Mouse (Mus musculus): ENCODE results near the gene Dgki. TPM values are rescaled to one million over a fixed set of nuclear protein-coding genes. Genes with fewer than 3 reads are reported as not detected.

The Dgki gene
- polyA plus RNA-seq, 1 experiment from 2014 or later, result 5.9 TPM

GRCm38 (mm10) chr6:36844258-36844657, 455.7 kb downstream of the Dgki start:
- H3K27ac ChIP-seq (replicated peaks), result no peak overlapping the region
- H3K9me3 ChIP-seq, result no peaks in the 10 kb centered on the region
- no peaks in the 10 kb centered on the region for H3K27me3 ChIP-seq
- H3K36me3 ChIP-seq, result peaks cover 8% of the 10 kb centered on the region; the same call in 1 of the 2 replicates
- H3K4me1 ChIP-seq (replicated peaks), result peaks cover 7% of the 10 kb centered on the region
- WGBS, result 70% methylated on average over 6 of the region's 6 CpGs
- no peak overlapping the region for H3K4me2 ChIP-seq
- no peak overlapping the region for H3K4me3 ChIP-seq
- H3K9ac ChIP-seq, result no peak overlapping the region
- no peak for ATAC-seq (ENCODE audit: low read depth)

DNA sequence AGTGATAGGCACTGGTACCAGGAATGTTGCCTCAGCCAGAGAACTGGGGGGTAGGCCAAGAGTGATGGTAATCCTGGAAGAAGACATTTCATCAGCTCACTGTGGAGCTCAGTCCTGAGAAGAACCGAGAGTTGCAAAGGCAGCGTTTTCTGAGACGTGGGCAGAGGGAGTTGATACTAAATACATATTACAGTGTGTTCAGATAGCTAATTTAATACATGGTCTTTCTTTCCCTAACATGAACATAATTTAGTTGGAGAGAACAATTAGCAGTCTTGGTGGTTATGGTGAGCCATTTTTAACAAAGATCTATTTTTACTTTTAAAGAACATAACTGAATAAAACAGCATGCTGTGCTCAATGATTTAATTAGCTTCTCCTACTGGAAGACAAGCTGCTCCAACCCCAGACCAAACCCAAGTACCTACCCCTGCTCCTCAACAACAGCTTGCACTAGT, 456.9 kb downstream of the Dgki start:
- H3K27me3 ChIP-seq, result no peaks in the 10 kb centered on the region
- WGBS, result 73% methylated on average over 3 of the region's 3 CpGs
- ATAC-seq (ENCODE audit: low read depth), result no peak
- no peak overlapping the region for H3K9ac ChIP-seq
- H3K4me3 ChIP-seq, result no peak overlapping the region
- no peaks in the 10 kb centered on the region for H3K9me3 ChIP-seq
- H3K4me2 ChIP-seq, result no peak overlapping the region
- H3K4me1 ChIP-seq (replicated peaks), result peaks cover 7% of the 10 kb centered on the region
- no peak overlapping the region for H3K27ac ChIP-seq (replicated peaks)
- H3K36me3 ChIP-seq, result peaks cover 8% of the 10 kb centered on the region; the same call in 1 of the 2 replicates

GRCm38 (mm10) chr6:36842101-36842922, 457.7 kb downstream of the Dgki start:
- H3K27me3 ChIP-seq, result no peaks in the 10 kb centered on the region
- H3K36me3 ChIP-seq, result peaks cover 8% of the 10 kb centered on the region; the same call in 1 of the 2 replicates
- H3K4me2 ChIP-seq, result no peak overlapping the region
- H3K9ac ChIP-seq, result no peak overlapping the region
- ATAC-seq (ENCODE audit: low read depth), result no peak
- no peaks in the 10 kb centered on the region for H3K9me3 ChIP-seq
- no peak overlapping the region for H3K4me3 ChIP-seq
- 0 out of 2 replicates have a peak overlapping the region, but pooled peaks have one; percentile 5 for H3K27ac ChIP-seq (replicated peaks)
- H3K4me1 ChIP-seq (replicated peaks), result peaks cover 7% of the 10 kb centered on the region
- WGBS, result 76% methylated on average over 5 of the region's 5 CpGs

DNA sequence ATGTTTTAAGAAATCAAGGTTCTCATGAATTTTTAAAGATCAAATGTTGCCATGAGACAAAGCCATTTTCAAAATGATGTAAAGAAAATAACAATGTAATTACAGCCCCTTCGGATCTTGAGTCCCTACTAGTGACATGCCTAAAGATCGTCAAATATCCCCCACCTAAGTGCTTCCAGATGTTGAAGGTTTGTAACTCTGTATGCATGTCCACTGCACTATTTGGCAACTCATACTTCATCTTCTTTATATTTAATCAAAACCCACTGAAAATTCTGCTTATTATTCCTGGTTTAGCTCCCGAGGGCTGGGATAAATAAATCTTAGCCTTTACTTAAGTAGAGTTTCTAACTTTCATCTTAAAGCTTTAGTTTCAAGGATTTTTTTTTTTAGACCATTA, 458.3 kb downstream of the Dgki start:
- no peak overlapping the region for H3K27ac ChIP-seq (replicated peaks)
- H3K4me3 ChIP-seq, result no peak overlapping the region
- H3K9ac ChIP-seq, result no peak overlapping the region
- peaks cover 7% of the 10 kb centered on the region for H3K4me1 ChIP-seq (replicated peaks)
- H3K27me3 ChIP-seq, result no peaks in the 10 kb centered on the region
- ATAC-seq (ENCODE audit: low read depth), result no peak
- H3K36me3 ChIP-seq, result peaks cover 4% of the 10 kb centered on the region; the same call in 1 of the 2 replicates
- H3K9me3 ChIP-seq, result no peaks in the 10 kb centered on the region
- H3K4me2 ChIP-seq, result no peak overlapping the region
- 79% methylated on average over 3 of the region's 3 CpGs for WGBS

GRCm38 (mm10) chr6:36841174-36841573, 458.8 kb downstream of the Dgki start:
- peaks cover 7% of the 10 kb centered on the region for H3K4me1 ChIP-seq (replicated peaks)
- H3K4me2 ChIP-seq, result no peak overlapping the region
- no peak overlapping the region for H3K4me3 ChIP-seq
- H3K9ac ChIP-seq, result no peak overlapping the region
- H3K27me3 ChIP-seq, result no peaks in the 10 kb centered on the region
- H3K27ac ChIP-seq (replicated peaks), result no peak overlapping the region
- no peak for ATAC-seq (ENCODE audit: low read depth)
- H3K9me3 ChIP-seq, result no peaks in the 10 kb centered on the region
- H3K36me3 ChIP-seq, result no peaks in the 10 kb centered on the region

DNA sequence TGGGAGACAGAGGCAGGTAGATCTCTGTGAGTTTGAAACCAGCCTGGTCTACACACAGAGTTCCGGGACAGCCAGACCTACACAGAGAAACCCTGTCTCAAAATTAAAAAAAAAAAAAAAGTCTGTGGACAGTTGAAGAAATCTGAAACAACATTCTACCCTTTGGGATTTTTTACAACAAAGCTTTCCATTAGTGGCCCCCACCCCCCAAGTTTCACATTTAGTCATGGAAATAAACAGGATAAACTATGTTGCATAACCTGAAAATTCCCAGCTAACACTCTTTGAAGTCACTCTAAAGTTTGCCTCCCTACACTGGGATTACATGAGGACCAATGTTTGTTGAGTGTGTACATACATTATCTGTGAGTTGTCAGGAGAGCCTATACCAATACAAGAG, 461.2 kb downstream of the Dgki start:
- ATAC-seq (ENCODE audit: low read depth), result no peak
- Histone ChIP-seq H3K4me2 (no peak overlapping the region), H3K4me1 (replicated peaks) (peaks cover 11% of the 10 kb centered on the region), H3K27ac (replicated peaks) (no peak overlapping the region), H3K9me3 (no peaks in the 10 kb centered on the region), H3K36me3 (no peaks in the 10 kb centered on the region), H3K4me3 (no peak overlapping the region), H3K27me3 (no peaks in the 10 kb centered on the region), H3K9ac (no peak overlapping the region)
- 96% methylated on average over 1 of the region's 1 CpGs for WGBS

- Histone ChIP-seq H3K36me3 (no peaks in the 10 kb centered on the region), H3K9ac (no peak overlapping the region), H3K4me2 (no peak overlapping the region), H3K9me3 (no peaks in the 10 kb centered on the region), H3K4me3 (no peak overlapping the region), H3K27me3 (no peaks in the 10 kb centered on the region), H3K27ac (replicated peaks) (no peak overlapping the region), H3K4me1 (replicated peaks) (0 out of 2 replicates have a peak, but pooled peaks cover 3% of the 10 kb centered on the region)
- WGBS, result 81% methylated on average over 3 of the region's 3 CpGs
- no peak for ATAC-seq (ENCODE audit: low read depth)
These were observed 464.6 kb downstream of the Dgki start for GRCm38 (mm10) chr6:36835351-36835750.

- no peaks in the 10 kb centered on the region for H3K9me3 ChIP-seq
- 68% methylated on average over 4 of the region's 4 CpGs for WGBS
- H3K36me3 ChIP-seq, result no peaks in the 10 kb centered on the region
- H3K4me2 ChIP-seq, result no peak overlapping the region
- H3K27me3 ChIP-seq, result no peaks in the 10 kb centered on the region
- H3K9ac ChIP-seq, result no peak overlapping the region
- ATAC-seq (ENCODE audit: low read depth), result no peak
- H3K27ac ChIP-seq (replicated peaks), result no peak overlapping the region
- H3K4me1 ChIP-seq (replicated peaks), result 0 out of 2 replicates have a peak, but pooled peaks cover 3% of the 10 kb centered on the region
- no peak overlapping the region for H3K4me3 ChIP-seq
These were observed 465.2 kb downstream of the Dgki start for GRCm38 (mm10) chr6:36834695-36835265.

- Histone ChIP-seq H3K4me3 (no peak overlapping the region), H3K9me3 (no peaks in the 10 kb centered on the region), H3K27me3 (no peaks in the 10 kb centered on the region), H3K36me3 (no peaks in the 10 kb centered on the region), H3K4me2 (no peak overlapping the region), H3K27ac (replicated peaks) (no peak overlapping the region), H3K4me1 (replicated peaks) (0 out of 2 replicates have a peak, but pooled peaks cover 3% of the 10 kb centered on the region), H3K9ac (no peak overlapping the region)
- ATAC-seq (ENCODE audit: low read depth), result no peak
- 76% methylated on average over 4 of the region's 4 CpGs for WGBS
These were observed 467.3 kb downstream of the Dgki start for GRCm38 (mm10) chr6:36832681-36833080.

- Histone ChIP-seq H3K27ac (replicated peaks) (no peak overlapping the region), H3K27me3 (no peaks in the 10 kb centered on the region), H3K9ac (no peak overlapping the region), H3K4me2 (no peak overlapping the region), H3K4me1 (replicated peaks) (0 out of 2 replicates have a peak, but pooled peaks cover 3% of the 10 kb centered on the region), H3K36me3 (no peaks in the 10 kb centered on the region), H3K9me3 (no peaks in the 10 kb centered on the region), H3K4me3 (no peak overlapping the region)
- ATAC-seq (ENCODE audit: low read depth), result no peak
- WGBS, result 83% methylated on average over 2 of the region's 2 CpGs
These were observed 467.8 kb downstream of the Dgki start for GRCm38 (mm10) chr6:36832207-36832606.

DNA sequence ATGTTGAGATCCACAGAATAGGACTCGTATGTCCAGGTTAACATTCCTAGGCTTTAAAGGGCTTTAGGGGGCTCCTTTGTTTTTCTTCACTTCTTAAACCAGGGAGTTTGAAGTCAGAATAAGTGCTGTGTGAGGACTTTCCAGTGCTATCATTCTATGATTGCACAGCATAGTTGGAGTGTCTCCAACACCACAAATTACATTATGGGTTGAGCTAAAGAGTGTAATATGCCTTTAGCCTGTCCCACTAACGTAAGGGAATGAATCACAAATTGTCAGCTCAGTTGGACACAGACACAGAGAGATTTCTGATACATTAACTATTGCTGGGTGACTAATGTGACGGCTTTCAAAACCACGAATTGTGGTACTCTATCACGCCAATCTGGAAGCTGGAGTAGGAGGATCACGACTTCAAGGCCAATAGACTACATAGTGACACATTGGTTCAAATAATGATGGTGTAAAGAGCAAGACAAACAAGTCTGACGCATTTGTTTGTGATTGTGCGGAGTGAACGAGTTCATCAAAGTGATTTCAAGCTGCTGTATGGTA, 469.5 kb downstream of the Dgki start:
- no peak overlapping the region for H3K4me2 ChIP-seq
- no peak for ATAC-seq (ENCODE audit: low read depth)
- no peaks in the 10 kb centered on the region for H3K36me3 ChIP-seq
- 79% methylated on average over 9 of the region's 9 CpGs for WGBS
- no peaks in the 10 kb centered on the region for H3K27me3 ChIP-seq
- H3K27ac ChIP-seq (replicated peaks), result no peak overlapping the region
- no peak overlapping the region for H3K4me3 ChIP-seq
- no peaks in the 10 kb centered on the region for H3K9me3 ChIP-seq
- H3K4me1 ChIP-seq (replicated peaks), result 0 out of 2 replicates have a peak, but pooled peaks cover 3% of the 10 kb centered on the region
- no peak overlapping the region for H3K9ac ChIP-seq

- 0 out of 2 replicates have a peak overlapping the region, but pooled peaks have one; percentile 14 for H3K4me2 ChIP-seq
- no peak overlapping the region for H3K4me3 ChIP-seq
- no peak for ATAC-seq (ENCODE audit: low read depth)
These were observed 480.3 kb downstream of the Dgki start for GRCm38 (mm10) chr6:36819784-36820050.

More at GRCm38 (mm10) chr6:36819784-36820050, 480.3 kb downstream of the Dgki start:
- peaks cover 32% of the 10 kb centered on the region for H3K4me1 ChIP-seq (replicated peaks)
- H3K36me3 ChIP-seq, result no peaks in the 10 kb centered on the region
- no peak overlapping the region for H3K9ac ChIP-seq
- H3K27me3 ChIP-seq, result no peaks in the 10 kb centered on the region
- 0 out of 2 replicates have a peak, but pooled peaks cover 5% of the 10 kb centered on the region for H3K9me3 ChIP-seq
- peak overlapping the region; percentile 78 for H3K27ac ChIP-seq (replicated peaks)

All from neural tube, embryonic 13.5 days (tissue).